Mouse (Mus musculus): ENCODE data around the gene Olfr1107.

DNA sequence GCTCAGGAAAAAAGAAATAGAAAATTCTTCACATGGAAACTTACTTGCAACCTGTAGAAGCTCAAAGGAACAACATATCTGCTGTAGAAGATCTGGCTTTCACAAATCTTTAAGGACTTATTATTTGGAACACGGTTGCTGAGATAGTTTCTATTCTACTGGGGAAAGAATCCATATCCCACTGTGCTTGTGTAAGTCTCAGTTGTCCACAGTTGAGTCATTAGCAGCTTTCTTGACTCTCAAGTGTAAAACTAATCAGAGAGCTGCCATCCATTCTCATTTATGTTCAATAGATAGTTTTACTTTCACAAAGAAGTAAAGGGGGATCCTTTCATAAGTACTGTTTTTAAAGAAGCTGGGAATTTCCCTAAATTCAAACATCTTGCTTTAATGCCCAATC is 20.3 kb upstream of the Olfr1107 start, which contains the start of gene Olfr1109:
- TF ChIP-seq GATA1 (IDR thresholded peaks at IDR 0.05; ENCODE audit: low read length), result no peak
- no peak for TF ChIP-seq TAL1 (IDR thresholded peaks at IDR 0.05; ENCODE audit: low read length)
